Mouse (Mus musculus): ENCODE data around the gene Tssc4.

Tssc4 gene

DNA sequence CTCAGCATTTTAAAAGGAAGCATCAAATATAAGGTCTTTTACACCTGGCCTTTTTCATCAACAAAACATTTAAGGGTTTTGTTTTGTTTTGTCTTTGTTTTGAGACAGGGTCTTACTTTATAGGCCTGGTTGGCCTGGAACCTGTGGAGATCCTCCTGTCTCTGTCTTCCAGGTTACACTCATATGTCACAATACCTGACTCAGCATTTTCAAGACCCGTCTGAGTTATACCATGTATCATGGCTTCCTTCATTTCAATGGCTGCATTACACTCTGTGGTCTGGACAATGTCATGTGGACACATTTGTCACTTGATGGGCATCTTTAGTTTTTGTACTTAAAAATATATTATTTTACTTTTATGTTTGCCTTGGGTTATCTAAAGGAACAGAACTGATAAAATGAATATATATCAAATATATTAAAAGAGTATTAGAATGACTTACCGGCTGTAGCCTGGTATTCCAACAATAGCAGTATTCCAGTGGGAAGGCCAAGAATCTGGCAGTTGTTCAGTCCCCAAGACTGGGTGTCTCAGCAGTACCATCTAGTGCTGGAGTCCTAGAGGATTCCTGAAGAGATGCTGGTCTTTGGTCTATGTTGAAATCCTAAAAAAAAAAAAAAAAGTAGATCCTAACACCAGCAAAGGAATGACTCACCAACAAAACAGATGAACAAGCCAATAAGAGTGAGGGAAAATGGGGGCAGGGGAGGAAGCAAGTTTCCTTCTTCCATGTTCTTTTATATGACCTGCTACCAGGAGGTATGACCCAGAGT lies 24.8 kb upstream of the Tssc4 start:
- intact Hi-C loops (cut with DNase I): no loop called here

DNA sequence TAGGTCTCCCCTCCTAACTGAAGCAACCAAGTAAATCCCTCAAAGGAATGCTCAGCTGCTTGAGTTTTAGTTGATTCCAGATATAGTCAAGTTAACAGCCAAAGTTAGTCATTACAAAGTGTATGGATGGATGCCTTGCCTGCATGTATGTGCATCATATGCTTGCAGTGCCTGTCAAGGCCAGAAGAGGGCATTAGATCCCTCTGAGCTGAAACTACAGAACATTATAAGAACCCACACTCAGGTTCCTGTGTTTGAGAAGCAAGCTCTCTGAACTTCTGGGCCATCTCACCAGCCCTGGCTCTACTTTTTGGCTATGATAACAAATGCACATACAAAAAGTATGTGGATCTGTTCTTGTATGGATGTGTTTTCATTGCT lies 24.2 kb upstream of the Tssc4 start:
- intact Hi-C loops (cut with DNase I): no loop called here

DNA sequence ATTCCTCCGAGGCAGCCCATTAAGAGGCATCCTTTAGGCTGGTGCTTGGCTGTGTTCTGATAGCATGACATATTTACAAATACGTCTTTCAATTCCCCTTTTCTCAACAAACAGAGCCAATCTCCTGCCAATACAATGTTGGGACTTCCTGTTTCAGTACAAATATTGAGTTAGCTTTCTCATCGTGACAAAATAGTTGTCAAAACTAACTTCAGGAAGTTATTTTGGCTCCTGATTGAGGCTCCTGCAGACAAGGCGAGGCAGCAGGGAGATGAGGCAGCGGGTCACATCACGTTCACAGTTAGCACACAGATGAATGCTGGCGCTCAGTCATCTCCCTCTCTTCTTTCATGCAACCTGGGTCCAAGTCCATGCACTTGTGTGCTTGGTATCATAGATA lies 22.7 kb upstream of the Tssc4 start:
- intact Hi-C loops (cut with DNase I): no loop called here

DNA sequence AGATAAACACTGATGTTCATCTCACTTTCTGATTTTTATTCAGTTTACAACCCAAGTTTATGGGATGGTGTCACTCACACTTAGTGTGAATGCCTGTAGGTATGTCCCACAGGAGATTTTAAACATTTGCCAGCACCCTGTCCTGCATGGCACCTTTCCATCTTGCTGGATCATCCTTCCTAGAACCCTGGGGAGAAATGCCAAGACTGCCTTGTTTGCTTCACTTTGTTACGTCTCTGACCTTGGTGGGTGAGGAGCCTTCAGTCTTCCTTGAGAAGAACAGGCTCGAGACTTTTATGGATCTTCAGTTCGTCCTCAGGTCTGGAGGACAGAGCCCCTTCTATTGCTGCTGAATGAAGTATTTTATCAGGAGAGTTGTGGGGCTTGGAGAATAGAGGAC lies 19.7 kb upstream of the Tssc4 start:
- intact Hi-C loops (cut with DNase I): no loop called here

DNA sequence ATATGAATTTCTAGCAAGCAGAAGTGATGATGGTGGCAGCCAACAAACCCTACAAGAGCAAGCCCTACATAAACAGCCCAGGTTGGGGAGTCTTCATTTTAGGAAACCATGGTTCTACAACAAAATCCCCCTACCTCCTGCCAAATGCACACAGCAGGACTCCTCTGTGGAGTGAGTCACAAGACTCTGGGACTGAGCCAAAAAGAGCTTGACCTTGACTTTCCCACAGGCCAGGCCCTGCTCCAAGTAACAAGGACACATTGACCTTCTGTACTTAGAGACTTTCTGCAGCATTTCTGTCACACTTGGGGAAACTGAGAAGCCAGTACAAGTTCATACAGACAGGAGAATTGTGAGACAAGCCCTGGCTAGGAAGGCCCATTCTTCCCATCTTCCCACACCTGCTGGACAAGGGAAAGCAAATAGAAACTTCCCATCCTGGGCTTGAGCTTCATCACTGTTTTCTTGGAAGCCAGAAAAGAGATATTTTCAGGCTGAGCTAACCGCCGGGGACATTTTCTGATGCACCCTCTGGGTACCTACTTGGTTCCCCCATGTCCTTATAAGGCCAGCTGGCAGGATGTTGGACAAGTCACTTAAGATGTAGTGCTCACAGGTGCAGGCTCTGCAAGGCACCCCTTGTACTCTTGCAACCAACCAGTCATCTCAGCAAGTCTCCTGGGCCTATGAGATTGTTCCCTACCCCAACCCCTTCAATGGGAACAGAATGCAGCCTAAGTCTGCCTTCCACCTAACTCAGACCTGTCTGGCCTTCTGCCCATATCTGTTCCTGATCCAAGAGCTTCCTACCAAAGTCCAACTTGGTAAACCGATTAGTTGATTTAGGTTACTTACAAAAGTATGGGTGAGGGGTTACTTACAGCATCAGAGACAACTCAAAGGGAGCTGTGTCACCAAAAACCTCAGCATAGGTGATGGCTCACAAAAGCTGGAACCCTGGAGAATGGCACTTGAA lies 18.9 kb upstream of the Tssc4 start:
- intact Hi-C loops (cut with DNase I): loop anchor here (5.0 kb wide), 1 partner anchor 43 kb away; the partner anchor contains the start of gene Tspan32

DNA sequence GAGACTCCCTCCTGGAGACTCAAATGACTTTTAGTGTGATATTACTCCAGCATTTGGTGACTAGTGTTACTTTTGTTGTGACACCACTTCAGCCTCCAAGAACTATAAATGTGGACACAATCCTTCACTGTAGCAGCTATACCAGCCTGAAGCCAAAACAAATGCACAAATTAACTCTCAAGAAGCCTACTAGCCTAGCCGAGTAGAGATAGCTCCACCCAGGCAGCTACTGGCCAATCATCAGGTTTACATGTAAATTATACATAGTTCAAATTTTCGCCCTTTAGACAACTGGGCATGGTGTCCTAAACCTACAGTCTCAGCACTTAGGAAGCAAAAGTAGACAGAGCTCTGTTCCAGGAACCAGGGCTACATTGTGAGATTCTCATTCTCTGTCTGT lies 17.7 kb upstream of the Tssc4 start:
- intact Hi-C loops (cut with DNase I): loop anchor here (5.0 kb wide), 1 partner anchor 44 kb away; the partner anchor contains the start of gene Tspan32

DNA sequence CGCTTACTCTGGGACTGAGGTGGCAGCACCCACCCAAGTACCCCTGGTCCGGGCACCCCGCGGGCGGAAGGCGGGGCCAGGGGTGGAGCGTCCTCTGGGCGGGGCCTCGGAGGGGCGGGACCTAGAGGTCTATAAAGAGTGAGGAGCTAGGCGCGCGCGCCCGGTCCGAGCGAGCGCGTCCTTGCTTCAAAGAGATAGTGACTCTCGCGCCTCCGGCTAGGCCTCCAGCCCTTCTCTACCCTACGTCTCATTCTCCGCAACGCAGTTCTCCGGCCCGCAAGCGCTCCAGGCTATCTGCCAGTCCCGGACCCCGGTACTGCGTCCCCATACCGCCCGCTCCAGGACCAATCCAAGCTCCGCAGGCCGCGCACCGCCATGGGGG lies 16.4 kb upstream of the Tssc4 start, which contains the start of gene Cd81:
Gene Cd81, plus strand, starts transcription at position 114 of the 382 bp plus-strand sequence.
- intact Hi-C loops (cut with DNase I): loop anchor here (5.0 kb wide), 1 partner anchor 45 kb away; the partner anchor contains the start of gene Tspan32

DNA sequence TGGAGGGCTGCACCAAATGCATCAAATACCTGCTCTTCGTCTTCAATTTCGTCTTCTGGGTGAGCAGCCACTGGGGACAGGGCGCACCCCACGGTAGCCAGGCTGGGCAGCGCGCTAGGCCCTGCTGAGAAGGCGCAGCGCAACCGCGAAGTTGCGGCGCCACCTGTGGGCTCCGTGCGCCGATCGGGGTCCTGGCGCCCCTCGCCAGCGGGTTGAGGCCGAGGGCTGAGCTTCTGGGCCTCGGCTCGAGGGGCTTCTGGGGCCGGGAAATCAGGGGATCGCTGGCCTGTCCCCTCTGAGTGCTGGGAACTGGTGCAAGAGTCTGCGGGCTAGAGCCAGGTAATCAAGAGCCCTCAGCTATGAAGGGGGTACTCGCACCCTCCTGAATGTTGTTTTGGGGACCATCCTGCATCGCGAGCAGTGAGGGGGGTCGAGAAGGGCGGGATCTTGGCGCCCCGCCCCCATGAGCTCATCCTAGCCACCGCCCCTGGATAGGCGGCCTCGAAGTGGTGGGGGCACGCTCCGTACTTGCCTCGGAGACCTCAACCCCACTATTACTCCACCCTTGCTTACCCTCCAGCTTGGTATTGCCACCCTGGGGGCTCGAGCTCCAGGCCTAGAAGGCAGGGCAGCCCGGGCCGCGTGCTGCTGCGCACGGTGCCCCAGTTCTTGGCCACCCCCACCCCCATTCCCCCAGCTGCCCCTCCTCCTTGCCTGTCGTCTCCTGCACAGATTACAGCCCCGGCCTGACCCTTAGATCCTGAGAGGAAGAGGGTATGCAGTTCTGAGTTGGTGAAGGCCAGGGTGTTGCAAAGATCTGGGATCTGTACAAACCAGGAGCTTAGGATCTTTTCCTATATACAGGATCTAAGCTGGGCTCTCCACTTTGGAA lies 15.8 kb upstream of the Tssc4 start:
- intact Hi-C loops (cut with DNase I): loop anchor here (5.0 kb wide), 1 partner anchor 46 kb away; the partner anchor contains the start of gene Tspan32

DNA sequence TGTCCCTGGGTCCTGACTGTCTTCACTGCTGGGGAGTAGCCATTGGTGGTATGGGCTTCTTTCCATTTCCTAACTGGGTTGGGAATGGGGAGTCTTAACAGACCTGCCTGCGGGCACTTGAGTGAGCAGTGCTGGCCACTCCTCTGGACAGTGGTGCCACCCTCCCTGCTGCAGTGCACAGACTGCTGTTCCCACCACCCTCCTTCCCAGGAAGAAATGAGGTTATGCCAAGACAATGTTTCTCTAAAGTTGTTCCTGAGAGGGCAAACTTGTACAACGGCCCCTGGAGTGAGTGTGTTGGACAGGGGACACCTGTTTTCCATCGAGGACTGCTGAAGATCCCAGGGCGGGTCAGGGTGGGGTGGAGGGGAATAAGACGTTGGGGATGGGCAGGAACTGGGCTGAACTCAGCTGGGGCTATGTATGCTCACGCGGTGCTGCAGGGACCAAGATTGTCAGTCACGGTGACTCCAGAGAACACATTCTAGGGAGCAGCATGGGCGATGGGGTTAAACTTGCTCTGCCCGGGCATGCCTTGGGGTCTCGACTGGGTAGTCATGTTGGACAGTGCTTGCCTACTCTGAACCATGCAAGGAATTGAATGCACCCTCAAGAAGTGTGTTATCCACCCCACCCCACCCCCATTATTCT lies 15.0 kb upstream of the Tssc4 start:
- intact Hi-C loops (cut with DNase I): loop anchor here (5.0 kb wide), 1 partner anchor 47 kb away; the partner anchor contains the start of gene Tspan32

DNA sequence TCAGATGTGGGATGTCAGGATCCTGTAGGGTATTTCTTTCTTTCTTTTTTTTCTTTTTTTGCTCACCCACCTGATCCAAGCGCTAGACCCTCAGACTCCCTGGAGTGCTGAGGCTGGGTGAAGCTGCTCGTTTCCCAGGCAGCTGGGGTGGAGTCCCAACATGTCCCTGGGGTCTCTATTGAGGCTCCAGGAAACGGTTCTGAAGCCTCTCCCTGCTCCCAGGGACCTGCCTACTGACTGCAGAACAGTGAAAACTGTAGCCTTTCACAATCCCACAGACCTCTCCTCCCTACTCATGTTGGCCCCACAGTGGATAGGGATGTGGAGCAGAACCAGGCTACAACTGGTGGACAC lies 14.5 kb upstream of the Tssc4 start:
- intact Hi-C loops (cut with DNase I): loop anchor here (5.0 kb wide), 1 partner anchor 47 kb away; the partner anchor contains the start of gene Tspan32

DNA sequence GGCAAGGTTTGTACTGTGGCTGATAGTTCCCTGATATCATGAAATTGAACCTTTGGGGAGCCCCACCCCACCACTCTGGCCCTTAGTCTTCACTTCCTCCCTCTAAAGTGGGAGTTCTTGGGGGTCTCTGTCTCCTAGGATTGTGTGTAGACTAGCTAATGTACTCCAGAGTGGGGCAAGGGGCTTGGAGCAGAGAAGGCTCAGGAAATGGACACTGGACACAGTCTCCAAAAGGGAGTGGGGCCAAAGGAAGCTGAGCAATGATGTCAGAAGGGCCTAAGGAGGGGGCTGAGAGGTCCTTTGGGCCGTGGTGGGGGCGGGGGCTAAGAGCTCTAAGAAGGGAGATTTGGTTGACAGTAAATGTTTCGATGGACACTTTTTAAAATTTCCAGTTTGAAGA lies 14.0 kb upstream of the Tssc4 start:
- intact Hi-C loops (cut with DNase I): no loop called here

DNA sequence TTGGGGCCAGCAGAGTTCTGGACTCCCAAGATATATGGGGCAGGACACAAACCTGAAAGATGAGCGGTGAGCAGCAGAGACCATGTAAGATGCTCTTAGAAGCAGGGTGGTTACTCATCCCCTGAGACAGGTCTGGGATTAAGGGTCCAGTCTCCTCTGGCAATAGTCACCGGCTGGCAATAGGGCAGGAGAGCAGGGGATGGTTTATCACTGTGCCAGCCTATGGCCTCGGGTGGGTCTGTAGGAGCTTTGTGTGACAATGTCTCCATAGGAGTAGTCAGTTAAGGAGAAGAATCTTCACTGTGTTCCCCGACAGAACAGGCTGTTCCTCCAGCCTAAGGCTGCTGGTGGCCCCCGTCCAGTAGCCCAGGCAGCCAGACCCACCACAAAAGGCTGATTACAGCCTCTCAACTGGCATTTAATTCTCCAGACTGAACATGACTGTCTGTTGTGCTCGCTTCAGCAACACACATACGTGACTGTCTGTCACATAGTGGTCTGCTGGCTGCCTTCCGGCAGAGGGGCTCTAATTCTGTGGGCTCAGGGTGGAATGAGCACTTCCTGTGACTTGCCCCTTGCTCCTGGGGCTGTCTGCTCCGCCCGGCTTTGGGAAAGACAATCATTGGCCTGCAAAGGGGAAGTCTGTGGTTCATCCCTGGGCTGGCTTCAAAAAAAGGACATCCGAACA lies 13.4 kb upstream of the Tssc4 start:
- intact Hi-C loops (cut with DNase I): no loop called here

DNA sequence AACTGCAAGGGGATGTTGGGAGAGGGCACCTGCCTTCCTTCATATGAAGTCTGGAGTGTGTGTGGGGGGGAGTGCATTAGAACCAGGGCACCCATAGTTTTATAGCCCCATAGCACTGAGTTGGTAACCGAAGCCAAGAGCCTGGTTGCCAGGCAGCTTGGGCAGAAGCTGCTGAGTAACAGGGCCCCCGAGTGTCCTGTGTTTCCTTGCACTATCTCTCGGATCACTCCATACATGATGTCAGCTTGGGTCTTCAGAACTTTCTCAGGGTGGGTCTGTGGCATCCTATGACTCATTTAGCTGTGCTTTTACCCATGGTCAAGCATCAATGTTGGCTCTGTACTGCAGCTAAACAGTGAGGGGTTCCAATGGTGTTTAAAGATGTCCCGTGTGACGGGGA lies 12.0 kb upstream of the Tssc4 start:
- intact Hi-C loops (cut with DNase I): no loop called here

DNA sequence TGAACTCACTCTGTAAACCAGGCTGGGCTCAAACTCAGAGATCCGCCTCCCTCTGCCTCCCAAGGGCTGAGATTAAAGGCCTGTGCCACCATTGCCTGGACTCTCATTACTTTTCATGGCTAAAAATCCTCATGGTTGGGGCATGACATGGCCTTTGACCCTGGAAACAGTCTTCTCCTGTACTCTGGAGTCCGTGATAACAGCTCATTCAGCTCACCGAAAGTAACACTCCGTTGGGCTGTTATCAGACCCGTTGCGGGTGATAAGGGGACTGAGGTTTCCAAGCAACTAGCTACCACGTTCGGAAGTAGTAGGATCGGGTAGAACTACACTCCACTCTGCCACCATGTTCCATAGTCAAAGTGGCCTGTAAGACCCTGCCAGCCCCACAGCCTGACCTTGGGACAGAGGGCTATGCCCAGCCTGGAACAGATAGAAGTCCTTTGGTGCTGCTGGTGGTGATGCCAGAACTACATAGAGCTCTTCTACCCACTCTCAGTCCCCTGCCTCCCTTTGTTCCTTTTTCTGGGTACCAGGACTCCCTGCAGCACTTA lies 11.3 kb upstream of the Tssc4 start:
- intact Hi-C loops (cut with DNase I): no loop called here

DNA sequence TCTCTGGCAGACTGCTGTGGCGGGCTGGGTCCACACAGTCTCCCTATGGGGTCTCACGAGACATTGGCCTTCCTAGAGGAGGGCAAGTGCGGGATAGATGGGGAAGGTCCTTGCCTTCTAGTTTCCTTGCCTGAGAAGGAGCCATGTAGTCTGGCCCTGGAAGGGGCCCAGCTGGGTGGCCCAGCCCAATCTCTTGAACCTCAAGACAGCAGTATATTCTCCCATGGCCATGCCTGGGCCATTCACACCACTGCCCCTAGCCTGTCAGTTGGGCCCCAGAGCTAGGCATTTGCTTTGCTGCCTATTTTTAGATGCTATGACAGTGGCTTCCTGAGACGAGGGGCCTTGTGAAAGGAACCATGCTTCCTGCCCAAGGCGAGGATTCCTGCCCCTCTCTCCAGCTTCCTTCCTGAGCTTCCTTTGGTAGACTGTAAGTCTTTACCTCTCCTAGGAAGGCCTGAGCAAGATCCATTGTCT lies 10.8 kb upstream of the Tssc4 start:
- intact Hi-C loops (cut with DNase I): no loop called here

DNA sequence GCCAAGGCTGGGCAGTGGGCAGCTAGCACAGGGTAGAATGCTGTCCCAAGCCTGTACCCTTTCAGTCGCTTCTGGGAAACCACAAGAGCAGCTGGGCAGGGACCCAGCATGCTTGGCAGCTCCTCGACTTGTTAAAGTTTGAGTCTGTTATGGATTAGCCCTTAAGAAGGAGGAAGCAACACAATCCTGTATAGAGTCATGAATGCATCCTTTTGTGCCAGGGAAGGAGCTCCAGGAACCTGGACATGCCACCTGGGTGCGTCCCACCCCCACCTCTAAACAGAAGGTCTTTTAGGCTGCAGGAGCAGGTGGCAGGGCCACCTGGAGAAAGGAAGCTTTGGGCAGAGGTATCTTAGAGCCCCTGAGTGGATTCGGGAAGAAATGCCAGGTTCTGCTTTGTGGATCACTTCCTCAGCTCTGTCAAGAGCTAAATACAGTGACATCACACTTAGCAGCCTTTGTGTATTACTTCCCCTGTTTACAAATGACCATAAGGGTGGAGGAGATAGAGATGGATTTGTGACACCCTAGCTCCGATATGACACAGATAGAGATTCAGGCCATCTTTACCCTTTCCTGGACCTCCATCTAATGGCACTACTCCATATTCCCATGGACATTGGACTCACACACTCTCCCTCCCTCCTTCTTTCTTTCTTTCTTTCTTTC lies 9.7 kb upstream of the Tssc4 start:
- intact Hi-C loops (cut with DNase I): no loop called here

DNA sequence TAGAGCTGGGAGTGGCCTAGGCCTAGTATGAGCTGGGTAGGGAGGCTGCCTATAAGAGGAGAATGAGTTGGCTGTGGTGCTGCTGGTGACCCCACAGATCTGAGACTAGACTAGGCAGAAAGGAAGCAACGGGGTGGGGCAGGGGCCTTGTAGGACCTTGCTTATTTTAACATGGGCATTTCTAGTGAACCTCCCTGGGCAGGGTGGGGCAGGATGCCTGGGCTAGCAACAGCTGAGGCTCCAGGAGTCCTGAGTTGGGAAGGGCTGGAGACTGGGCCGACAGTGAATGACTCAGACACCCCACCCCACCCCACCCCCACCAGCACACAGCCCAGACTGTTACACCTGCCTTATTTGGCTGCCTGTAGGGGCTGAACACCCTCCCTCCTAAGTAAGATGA lies 6.3 kb upstream of the Tssc4 start:
- intact Hi-C loops (cut with DNase I): no loop called here

DNA sequence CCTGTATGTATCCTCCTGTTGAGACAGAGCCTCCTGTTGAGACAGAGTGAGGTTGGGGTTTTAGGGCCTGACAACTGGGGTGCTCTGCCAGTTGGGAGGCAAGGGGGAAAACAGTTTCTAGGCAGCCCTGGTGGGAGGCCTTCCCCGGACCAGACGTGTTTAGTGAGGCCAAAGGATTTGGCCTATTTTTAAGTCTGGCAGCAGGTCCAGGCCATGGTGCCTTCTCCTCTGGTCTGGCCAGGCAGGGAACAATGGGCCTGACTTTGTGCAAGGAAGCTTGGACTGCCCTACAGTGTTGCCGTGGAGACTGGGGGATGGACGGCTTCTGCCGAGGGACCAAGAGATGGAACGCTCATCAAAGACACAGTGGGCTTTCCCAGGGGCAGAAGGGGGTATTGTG lies 4.8 kb upstream of the Tssc4 start:
- intact Hi-C loops (cut with DNase I): no loop called here

DNA sequence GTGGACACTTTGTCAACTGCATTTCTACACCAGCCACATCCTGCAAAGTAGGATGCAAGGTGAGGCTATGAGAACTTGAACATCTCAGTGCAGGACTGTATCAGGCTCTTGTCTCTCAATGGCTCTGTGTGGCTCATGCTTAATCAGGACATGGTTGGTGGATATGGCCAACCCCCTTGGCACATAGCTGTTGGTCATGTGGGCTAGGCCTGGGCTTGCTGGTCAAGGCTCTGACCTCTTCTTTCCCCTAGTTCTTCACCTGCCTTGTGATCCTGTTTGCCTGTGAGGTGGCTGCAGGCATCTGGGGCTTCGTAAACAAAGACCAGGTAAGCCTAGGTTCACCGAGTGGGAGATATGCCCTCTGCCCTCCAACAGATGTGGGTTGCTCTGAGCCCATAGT lies 3.4 kb upstream of the Tssc4 start:
- intact Hi-C loops (cut with DNase I): no loop called here
